Mouse (Mus musculus) liver, adult 2 months (tissue): ENCODE data around the gene Rxfp4.

ENCODE experiments used
- CTCF ChIP-seq: fragments of 200-500 bp; IDR thresholded peaks from 2 replicates; pipeline ENCODE4 v1.5.1; 2011; ENCODE audit warnings: low read depth, low read length, control low read depth
- POLR2A ChIP-seq: fragments of 200-500 bp; IDR thresholded peaks from 2 replicates; pipeline ENCODE4 v1.6.1; 2011; ENCODE audit warnings: low read length, control low read depth; ENCODE audit not compliant: insufficient read depth; ENCODE audit errors: extremely low read depth

DNA sequence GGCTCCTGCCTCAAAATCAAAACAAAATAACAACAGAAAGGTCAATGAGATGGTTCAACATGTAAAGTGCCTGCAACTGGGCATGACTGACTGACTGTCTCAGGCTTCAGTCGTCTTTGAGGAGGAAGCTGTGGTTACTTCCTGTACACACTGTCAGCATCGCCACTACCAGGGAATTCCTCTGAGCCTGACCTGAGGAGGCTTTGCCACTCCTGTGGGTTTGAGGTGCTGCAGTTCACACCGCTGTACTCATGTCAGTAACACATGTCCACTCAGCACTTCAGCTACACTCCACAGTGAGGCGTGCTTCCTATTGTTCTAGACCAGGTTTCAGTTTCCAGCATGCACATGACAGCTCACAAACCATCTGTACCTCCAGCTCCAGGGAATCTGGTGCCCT, 11.2 kb upstream of the Rxfp4 start:
- TF ChIP-seq CTCF: no peak
- TF ChIP-seq POLR2A: no peak
